Mouse (Mus musculus) Patski (cell line): ENCODE data around the gene Arhgap24. TPM values are rescaled to one million over a fixed set of nuclear protein-coding genes. Genes with fewer than 3 reads are reported as not detected.
"Not testable (repeated sequence)": the region's sequence is repeated elsewhere in the genome, so short reads cannot be mapped to it uniquely, and the experiment has no call there.

Experiments used
- ATAC-seq: fragments of 100-300 bp; one replicate; pipeline ENCODE4 v1.8.0; 2021
- CTCF ChIA-PET: fragments of 350-600 bp; sonication (Branson Sonifier 250); formaldehyde crosslinking; loops from one replicate; lab custom pipeline; 2022; ENCODE audit warnings: inconsistent platforms; lab: Charles Lee
- POLR2A ChIA-PET: fragments of 350-600 bp; sonication (Branson Sonifier 250); formaldehyde crosslinking; loops from one replicate; lab custom pipeline; 2022; ENCODE audit warnings: antibody characterized with exemption, inconsistent platforms; lab: Charles Lee
- DNase-seq: peaks from one replicate; pipeline ENCODE4 v3.0.0-alpha.2; 2011; ENCODE audit warnings: low read depth, low spot score
- H3K27me3 ChIP-seq: fragments of 371-371 bp; one replicate; pipeline ENCODE4 v1.5.1; 2021
- CTCF ChIP-seq: fragments of 100-300 bp; IDR thresholded peaks from one replicate; pipeline ENCODE4 v1.5.1; 2021
- in situ Hi-C: fragments of 300-500 bp; cut with MboI; formaldehyde crosslinking; loops from 3 replicates; pipeline ENCODE4 v1.11.1; 2018; ENCODE audit warnings: low pct_unique_long_range_greater_than_20kb, mixed read lengths
- polyA plus RNA-seq: library from polyadenylated mRNA; unstranded; gene quantifications from one replicate; pipeline ENCODE4 v1.2.3, GENCODE M21; 2021

The Arhgap24 gene
- polyA plus RNA-seq, 1 experiment from 2014 or later, result 37.6 TPM

DNA sequence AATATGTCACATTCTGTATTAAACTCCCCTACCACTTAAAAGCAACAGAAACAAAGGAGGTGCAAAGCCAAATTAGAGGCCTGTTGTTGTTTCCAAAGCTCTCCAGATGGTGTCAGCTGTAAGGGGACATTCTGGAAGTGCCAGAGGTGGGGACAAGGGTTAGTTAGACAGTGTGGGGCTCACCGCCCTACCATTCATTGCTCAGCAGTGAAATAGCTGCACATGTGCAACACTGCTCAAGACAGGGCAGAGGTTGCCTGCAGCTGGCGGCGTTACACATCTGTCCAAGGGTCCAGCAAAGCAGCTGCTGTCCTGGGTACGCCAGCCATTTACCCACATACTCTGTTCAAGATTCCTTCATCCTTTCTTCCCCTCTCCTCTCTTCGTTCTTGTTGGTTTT is 387.0 kb downstream of the Arhgap24 start:
- no peak for ATAC-seq
- no peak for TF ChIP-seq CTCF
- POLR2A ChIA-PET, result interaction anchor here (0.5 kb wide), 1 partner anchor 390 kb away, joined by 4 read pairs; no protein-coding TSS in a partner anchor
- DNase-seq, result no peak
- H3K27me3 ChIP-seq, result no peaks in the 10 kb centered on the region
- in situ Hi-C loops, result loop anchor here (5.0 kb wide), 1 partner anchor 91 kb away; no protein-coding TSS in a partner anchor
- CTCF ChIA-PET, result interaction anchor here (0.8 to 1.9 kb wide), 6 partner anchors 12 to 165 kb away, joined by 3 to 5 read pairs (median 4); no protein-coding TSS in a partner anchor

DNA sequence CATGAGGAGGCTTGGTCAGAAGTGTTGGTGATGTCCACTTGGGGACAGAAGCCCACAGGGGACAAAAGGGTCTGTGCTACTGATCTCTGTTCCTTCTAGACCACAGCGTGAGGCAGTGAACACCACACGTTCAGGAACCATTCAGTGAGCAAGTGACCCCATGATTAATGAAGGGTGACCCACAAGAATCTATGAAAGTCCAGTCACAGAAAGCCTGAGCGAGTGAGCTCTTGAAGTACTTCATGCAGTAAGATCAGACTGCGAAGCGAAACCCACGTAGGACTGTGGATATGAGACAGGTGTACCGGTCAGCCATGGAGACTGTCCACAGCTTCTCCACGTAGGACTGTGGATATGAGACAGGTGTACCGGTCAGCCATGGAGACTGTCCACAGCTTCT is 391.8 kb downstream of the Arhgap24 start:
- DNase-seq, POLR2A ChIA-PET, H3K27me3 ChIP-seq, in situ Hi-C loops, ATAC-seq: not testable (repeated sequence)
- CTCF ChIA-PET, result interaction anchor here (0.9 to 3.1 kb wide), 5 partner anchors 25 to 666 kb away, joined by 3 to 40 read pairs (median 4); no protein-coding TSS in a partner anchor

DNA sequence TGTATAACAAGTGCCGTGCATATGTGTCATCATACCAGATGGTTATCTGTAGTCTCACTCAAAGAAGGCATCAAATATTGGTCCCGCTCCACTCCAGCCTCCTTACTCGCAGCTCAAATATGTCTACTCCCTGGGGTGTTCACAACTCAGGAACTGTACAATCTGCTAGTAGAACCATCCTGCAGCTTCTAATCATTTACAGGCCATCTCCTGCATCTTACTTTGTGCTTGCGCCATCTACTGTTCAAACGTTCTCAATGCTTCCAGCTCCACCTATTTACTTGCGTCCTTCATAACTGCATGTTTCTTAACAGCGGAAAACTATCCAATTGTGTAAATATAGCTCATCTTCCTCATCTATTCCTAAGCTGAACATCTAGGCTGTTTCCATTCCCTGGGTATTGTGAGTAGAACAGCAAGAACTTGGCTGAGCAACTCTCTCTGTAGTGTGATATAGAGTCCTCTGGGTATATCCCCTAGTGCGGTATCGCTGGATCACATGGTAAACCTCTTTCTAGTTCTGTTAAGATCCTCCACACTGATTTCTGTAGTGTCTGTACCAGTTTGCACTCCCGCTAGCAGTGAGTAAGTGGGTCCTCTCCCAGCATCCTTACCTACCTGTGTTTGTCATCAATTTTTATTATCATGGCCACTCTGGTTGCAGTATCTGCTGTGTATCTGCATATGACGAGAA is 393.6 kb downstream of the Arhgap24 start:
- H3K27me3 ChIP-seq, result no peaks in the 10 kb centered on the region
- peak; percentile 58 for DNase-seq
- CTCF ChIA-PET, result interaction anchor here (0.7 to 3.1 kb wide), 27 partner anchors 8 to 667 kb away, joined by 3 to 40 read pairs (median 4); no protein-coding TSS in a partner anchor
- ATAC-seq, result peak; percentile 83
- peak; percentile 93 for TF ChIP-seq CTCF
- in situ Hi-C loops, result loop anchor here (5.0 to 25.0 kb wide), 4 partner anchors 167 to 788 kb away; partner anchors contain the start of gene 1700016H13Rik
- POLR2A ChIA-PET, result interaction anchor here (0.6 to 1.3 kb wide), 4 partner anchors 29 to 181 kb away, joined by 3 to 4 read pairs (median 4); no protein-coding TSS in a partner anchor

DNA sequence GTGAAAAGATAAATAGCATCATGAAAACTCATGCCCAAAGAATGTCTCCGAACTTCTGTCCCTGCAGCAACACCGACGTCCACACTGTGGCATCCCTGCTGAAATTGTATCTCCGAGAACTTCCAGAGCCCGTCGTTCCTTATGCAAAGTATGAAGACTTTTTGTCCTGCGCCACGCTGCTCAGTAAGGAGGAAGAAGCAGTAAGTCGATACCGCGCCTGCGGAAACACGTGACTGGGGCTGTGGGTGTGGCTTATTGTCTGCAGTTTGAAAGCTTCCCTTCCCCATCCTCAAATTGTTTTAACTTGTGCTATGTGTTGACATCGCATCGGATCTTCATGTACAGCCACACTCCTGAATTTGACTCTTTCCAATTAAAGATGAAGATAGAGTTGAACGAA is 394.4 kb downstream of the Arhgap24 start:
- in situ Hi-C loops, result loop anchor here (5.0 to 25.0 kb wide), 4 partner anchors 168 to 787 kb away; partner anchors contain the start of gene 1700016H13Rik
- ATAC-seq (no peak), DNase-seq (no peak)
- no peaks in the 10 kb centered on the region for H3K27me3 ChIP-seq
- POLR2A ChIA-PET, result no interaction called here
- CTCF ChIA-PET, result interaction anchor here (1.9 kb wide), 1 partner anchor 20 kb away, joined by 9 read pairs; no protein-coding TSS in a partner anchor
- TF ChIP-seq CTCF, result no peak

DNA sequence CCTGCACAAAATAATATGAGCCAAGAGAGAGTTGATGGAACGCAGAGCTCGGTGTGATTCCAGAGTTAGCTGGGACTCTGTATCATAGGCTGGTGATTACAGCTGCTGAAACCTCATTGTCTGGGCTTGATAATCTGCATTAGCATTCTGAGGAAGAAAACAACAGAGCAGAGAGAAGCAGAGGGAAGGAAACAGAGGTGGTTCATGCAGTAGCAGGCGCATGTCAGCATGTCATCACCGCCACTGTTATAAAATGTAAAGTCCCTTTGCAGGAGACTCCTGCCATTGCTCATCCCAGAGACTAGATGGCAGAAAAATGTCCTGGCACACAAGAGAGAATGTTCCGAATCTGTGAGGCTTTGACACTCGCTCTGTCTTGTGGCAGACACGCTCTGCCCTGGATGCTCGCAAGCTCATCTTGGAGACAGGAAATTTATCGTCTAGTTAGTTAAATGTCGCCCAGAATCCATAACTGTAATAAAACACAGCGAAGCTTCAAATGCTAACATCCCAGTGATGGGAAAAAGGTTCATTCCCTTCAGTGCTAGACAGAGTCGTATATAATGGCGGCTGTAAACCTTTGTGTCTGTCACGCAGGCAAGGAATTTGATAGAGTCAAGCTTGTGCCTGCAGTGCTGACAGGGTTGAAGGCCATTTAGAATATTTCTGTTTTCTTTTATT is 407.4 kb downstream of the Arhgap24 start:
- in situ Hi-C loops, result loop anchor here (25.0 kb wide), 2 partner anchors 476 to 774 kb away; partner anchors contain the start of gene 1700016H13Rik
- POLR2A ChIA-PET, result interaction anchor here (1.0 kb wide), 1 partner anchor 59 kb away, joined by 3 read pairs; no protein-coding TSS in a partner anchor

DNA sequence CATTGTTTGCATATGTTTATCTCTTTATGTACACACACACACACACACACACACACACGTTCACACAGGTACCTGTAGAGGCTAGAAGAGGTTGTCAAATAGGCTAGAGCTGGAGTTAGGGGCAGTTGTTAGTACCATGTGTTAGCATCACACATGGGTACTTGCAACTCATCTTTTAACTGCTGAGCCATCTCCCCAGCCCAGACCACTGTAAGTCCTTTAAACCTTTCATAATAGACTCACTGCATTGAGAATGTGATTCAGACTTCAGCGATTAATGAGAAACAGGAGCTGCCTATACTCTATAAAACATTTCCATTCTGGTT is 407.9 kb downstream of the Arhgap24 start:
- no peak for TF ChIP-seq CTCF
- ATAC-seq, result peak; percentile 35
- POLR2A ChIA-PET, result interaction anchor here (0.6 to 1.0 kb wide), 2 partner anchors 27 to 58 kb away, joined by 3 to 4 read pairs; no protein-coding TSS in a partner anchor
- no peak for DNase-seq
- CTCF ChIA-PET, result interaction anchor here (1.0 to 1.7 kb wide), 4 partner anchors 8 to 14 kb away, joined by 3 to 6 read pairs (median 5); no protein-coding TSS in a partner anchor
- no peaks in the 10 kb centered on the region for H3K27me3 ChIP-seq
- in situ Hi-C loops, result loop anchor here (25.0 kb wide), 2 partner anchors 477 to 773 kb away; partner anchors contain the start of gene 1700016H13Rik

More for the DNA sequence above, 407.4 kb downstream of the Arhgap24 start:
- CTCF ChIA-PET, result interaction anchor here (1.0 to 1.4 kb wide), 3 partner anchors 9 to 14 kb away, joined by 3 to 5 read pairs (median 3); no protein-coding TSS in a partner anchor
- DNase-seq (no peak), ATAC-seq (no peak)
- no peak for TF ChIP-seq CTCF
- no peaks in the 10 kb centered on the region for H3K27me3 ChIP-seq

DNA sequence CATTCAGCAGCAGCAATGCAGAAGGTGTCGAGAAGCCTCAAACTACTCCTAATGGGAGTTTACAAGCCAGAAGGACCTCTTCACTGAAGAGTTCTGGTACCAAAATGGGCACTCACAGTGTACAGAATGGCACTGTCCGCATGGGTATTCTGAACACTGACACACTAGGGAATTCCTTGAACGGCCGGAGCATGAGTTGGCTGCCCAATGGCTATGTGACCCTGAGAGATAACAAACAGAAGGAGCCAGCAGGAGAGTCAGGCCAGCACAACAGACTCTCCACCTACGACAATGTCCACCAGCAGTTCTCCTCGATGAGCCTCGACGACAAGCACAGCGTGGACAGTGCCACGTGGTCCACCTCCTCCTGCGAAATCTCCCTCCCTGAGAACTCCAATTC is 411.0 kb downstream of the Arhgap24 start:
- no peak for TF ChIP-seq CTCF
- no peak for ATAC-seq
- ChIA-PET CTCF (no interaction called here), POLR2A (no interaction called here)
- H3K27me3 ChIP-seq, result no peaks in the 10 kb centered on the region
- no peak for DNase-seq
- in situ Hi-C loops, result loop anchor here (25.0 kb wide), 2 partner anchors 480 to 770 kb away; partner anchors contain the start of gene 1700016H13Rik

DNA sequence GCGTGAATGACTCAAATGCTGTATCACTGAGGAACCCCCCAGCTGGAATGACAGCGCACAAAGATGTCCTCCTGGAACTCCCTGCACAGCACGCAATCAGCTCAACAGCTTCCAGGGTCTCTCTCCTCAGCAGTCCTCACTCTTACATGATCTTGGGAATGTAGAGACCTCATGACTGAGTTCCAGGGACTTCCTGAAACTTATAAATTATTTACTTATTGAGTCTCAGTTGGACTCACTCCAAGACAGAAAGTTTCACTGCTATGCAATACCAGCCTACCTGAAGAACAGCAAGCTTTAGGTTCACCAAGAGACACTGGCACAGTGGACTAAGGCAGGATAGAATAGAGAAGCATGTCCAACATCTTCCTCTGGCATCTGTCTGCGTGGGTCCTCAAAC is 417.1 kb downstream of the Arhgap24 start:
- no peak for TF ChIP-seq CTCF
- ChIA-PET CTCF (interaction anchor here (0.8 to 2.2 kb wide), 7 partner anchors 10 to 75 kb away, joined by 3 to 6 read pairs (median 4); no protein-coding TSS in a partner anchor), POLR2A (no interaction called here)
- H3K27me3 ChIP-seq, result no peaks in the 10 kb centered on the region
- in situ Hi-C loops, result loop anchor here (25.0 kb wide), 2 partner anchors 486 to 764 kb away; partner anchors contain the start of gene 1700016H13Rik
- ATAC-seq (no peak), DNase-seq (no peak)

DNA sequence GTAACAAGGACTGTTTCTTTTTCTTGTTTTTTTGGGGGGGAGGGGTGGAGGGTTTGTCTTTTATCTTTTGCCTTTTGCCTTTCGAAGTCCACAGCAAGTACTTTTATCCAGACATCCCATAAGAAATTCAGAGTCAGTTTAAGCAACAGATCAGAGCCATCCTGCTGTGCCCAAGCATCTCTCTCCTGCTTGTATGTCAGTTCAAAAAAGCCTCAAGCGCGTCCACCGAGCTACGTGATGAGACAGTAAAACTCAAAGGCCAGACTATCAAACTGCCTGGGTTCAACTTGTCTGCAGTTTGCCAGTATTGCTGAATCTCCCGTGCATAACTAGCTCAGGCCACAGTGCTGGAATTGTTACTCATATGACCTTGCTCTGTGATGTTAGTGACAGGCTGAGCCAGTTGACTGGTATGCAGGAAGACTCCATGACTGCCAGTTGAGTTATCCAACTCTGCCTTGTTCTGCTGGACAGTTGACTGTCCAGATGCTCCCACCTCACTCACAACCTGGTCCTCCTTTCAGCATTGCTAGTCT is 418.6 kb downstream of the Arhgap24 start:
- in situ Hi-C loops, result loop anchor here (25.0 kb wide), 2 partner anchors 487 to 763 kb away; partner anchors contain the start of gene 1700016H13Rik
- no peak for ATAC-seq
- no peaks in the 10 kb centered on the region for H3K27me3 ChIP-seq
- ChIA-PET CTCF (interaction anchor here (2.2 kb wide), 1 partner anchor 41 kb away, joined by 6 read pairs; no protein-coding TSS in a partner anchor), POLR2A (no interaction called here)
- DNase-seq, result no peak
- TF ChIP-seq CTCF, result no peak
